Comparison of ENCODE assay signal across 11 mouse cellular contexts in genomic region chr2:164188722-164189121, GRCm38 (mm10). TPM values are rescaled to one million over a fixed set of nuclear protein-coding genes. Genes with fewer than 3 reads are reported as not detected.
DNase-seq lines count a peak whose midpoint lies in the region; ATAC-seq and TF ChIP-seq lines count a peak whose summit lies in the region.
"Had no signal": no experiment of that assay in that cellular context is flagged by ENCODE, and none has a peak within 500 bp of the region (broad histone marks: within the 10 kb centered on the region; RNA-seq: fewer than 3 reads in every experiment).

No protein-coding gene starts in this region.

- no peak overlapping the region for H3K27ac ChIP-seq in cerebellum, adult 2 months (ENCODE audit: insufficient read depth, low read length)
- H3K27ac ChIP-seq in liver, embryonic 13.5 days = no peak overlapping the region
- H3K27ac ChIP-seq in ES-Bruce4 (ENCODE audit: insufficient read depth, low read length) = no peak overlapping the region
- H3K27ac ChIP-seq: limb, embryonic 13.5 days had no signal

- peak; percentile 54 for TF ChIP-seq CTCF in cerebellum, adult 2 months (IDR thresholded peaks at IDR 0.05; ENCODE audit: borderline replicate concordance, insufficient read depth, low read depth, low read length)
- TF ChIP-seq CTCF in ES-Bruce4 (IDR thresholded peaks at IDR 0.05; ENCODE audit: low read depth, low read length) = peak; percentile 80

- no peaks in the 10 kb centered on the region for H3K4me1 ChIP-seq in cerebellum, adult 2 months (ENCODE audit: control insufficient read depth, insufficient read depth, low read length)
- H3K4me1 ChIP-seq in liver, embryonic 13.5 days (replicated peaks) = no peaks in the 10 kb centered on the region
- H3K4me1 ChIP-seq in ES-Bruce4 (ENCODE audit: control insufficient read depth, insufficient read depth, low read length) = peaks cover 1% of the 10 kb centered on the region

- no peaks in the 10 kb centered on the region for H3K27me3 ChIP-seq in cerebellum, adult 2 months (ENCODE audit: control insufficient read depth, insufficient read depth, low read length)
- 0 out of 2 replicates have a peak, but pooled peaks cover 5% of the 10 kb centered on the region for H3K27me3 ChIP-seq in liver, embryonic 13.5 days
- H3K27me3 ChIP-seq in ES-Bruce4 (ENCODE audit: control insufficient read depth, insufficient read depth, low read length, poor library complexity, severe bottlenecking) = no peaks in the 10 kb centered on the region
- H3K27me3 ChIP-seq: limb, embryonic 13.5 days had no signal

- H3K36me3 ChIP-seq in liver, embryonic 13.5 days = no peaks in the 10 kb centered on the region
- no peaks in the 10 kb centered on the region for H3K36me3 ChIP-seq in ES-Bruce4 (ENCODE audit: control insufficient read depth, insufficient read depth, low read length, poor library complexity, severe bottlenecking)
- H3K36me3 ChIP-seq: limb, embryonic 13.5 days had no signal

- DNase-seq in cerebellum, adult 2 months = no peak
- no peak for DNase-seq in cerebellum, adult 8-10 months
- DNase-seq in liver, embryonic 13.5 days = no peak
- no peak for DNase-seq in liver
- no peak for DNase-seq in ovary, postnatal 36 days (ENCODE audit: low spot score)
- no peak for DNase-seq in neural tube, embryonic 10.5 days (ENCODE audit: extremely low spot score, low spot score)

- H3K4me2 ChIP-seq in liver, embryonic 13.5 days = no peak overlapping the region
- H3K4me2 ChIP-seq: limb, embryonic 13.5 days had no signal

- 24% methylated on average over 5 of the region's 5 CpGs for WGBS in cerebellum, adult 2 months
- 16% methylated on average over 5 of the region's 5 CpGs for WGBS in liver, embryonic 13.5 days (ENCODE audit: insufficient replicate concordance)

- no peaks in the 10 kb centered on the region for H3K9me3 ChIP-seq in liver, embryonic 13.5 days (replicated peaks)
- H3K9me3 ChIP-seq in ES-Bruce4 (replicated peaks; ENCODE audit: control insufficient read depth, insufficient read depth, low read length, poor library complexity, severe bottlenecking) = no peaks in the 10 kb centered on the region
- H3K9me3 ChIP-seq: limb, embryonic 13.5 days had no signal

- ATAC-seq in liver, embryonic 13.5 days (ENCODE audit: low read depth) = peak; percentile 47; the same call in 1 of the 2 replicates
- peak; percentile 75 to 79 for ATAC-seq in hematopoietic stem cell, adult 5-6 weeks (replicated peaks in 1 of 2; ENCODE audit: insufficient read depth in 1 of 2, low FRiP score in 2 of 2, low TSS enrichment in 1 of 2, low read depth in 1 of 2, poor library complexity in 2 of 2, severe bottlenecking in 2 of 2)

- H3K4me3 ChIP-seq in cerebellum, adult 2 months (replicated peaks; ENCODE audit: insufficient read depth, low read depth, low read length) = no peak overlapping the region
- no peak overlapping the region for H3K4me3 ChIP-seq in liver, embryonic 13.5 days (replicated peaks)
- no peak overlapping the region for H3K4me3 ChIP-seq in ES-Bruce4 (ENCODE audit: low read depth, low read length)
- H3K4me3 ChIP-seq: limb, embryonic 13.5 days had no signal

- TF ChIP-seq POLR2A in cerebellum, adult 2 months (IDR thresholded peaks at IDR 0.05; ENCODE audit: borderline replicate concordance, insufficient read depth, low read length) = no peak
- TF ChIP-seq POLR2A in ES-Bruce4 (IDR thresholded peaks at IDR 0.05; ENCODE audit: insufficient read depth, low read length) = no peak

- TF ChIP-seq EP300 in ES-Bruce4 (IDR thresholded peaks at IDR 0.05; ENCODE audit: insufficient read depth, low read depth, low read length) = no peak

- no peak overlapping the region for H3K9ac ChIP-seq in liver, embryonic 13.5 days
- no peak overlapping the region for H3K9ac ChIP-seq in ES-Bruce4 (ENCODE audit: low read depth, poor library complexity, severe bottlenecking)
- H3K9ac ChIP-seq: limb, embryonic 13.5 days had no signal

RNA-seq across cellular contexts. Expression of gene Wfdc12, which starts 1.7 kb away (rescaled TPM):
- polyA plus RNA-seq in cerebellum, adult 2 months (2012; rRNA removed) = 0.15 TPM in 1 of 2 replicates, not detected in the other
- not detected in 2 replicates for polyA plus RNA-seq in liver, embryonic 13.5 days (2015; fragmentation: Nextera tagmentation; extraction: Ambion mirVana)
- polyA plus RNA-seq in ES-Bruce4 (2011; ENCODE audit: insufficient read depth, insufficient read length, low read depth, missing spikeins) = not detected in 2 replicates
- not detected in 2 replicates for total RNA-seq in hematopoietic stem cell, adult 5-6 weeks (2017)
- polyA plus RNA-seq: intestine, embryonic 14.5 days; limb, embryonic 13.5 days; neural tube, embryonic 11.5 days had no signal

RNA-seq across cellular contexts. Expression of gene Wfdc5, which starts 6.2 kb away (rescaled TPM):
- polyA plus RNA-seq in cerebellum, adult 2 months (2012; rRNA removed) = not detected in 2 replicates
- not detected in 2 replicates for polyA plus RNA-seq in liver, embryonic 13.5 days (2015; fragmentation: Nextera tagmentation; extraction: Ambion mirVana)
- not detected in 2 replicates for polyA plus RNA-seq in ES-Bruce4 (2011; ENCODE audit: insufficient read depth, insufficient read length, low read depth, missing spikeins)
- total RNA-seq in hematopoietic stem cell, adult 5-6 weeks (2017) = not detected in 2 replicates
- polyA plus RNA-seq: intestine, embryonic 14.5 days; limb, embryonic 13.5 days; neural tube, embryonic 11.5 days had no signal

RNA-seq across cellular contexts. Expression of gene Wfdc15a, which starts 11.2 kb away (rescaled TPM):
- not detected in 2 replicates for polyA plus RNA-seq in cerebellum, adult 2 months (2012; rRNA removed)
- polyA plus RNA-seq in liver, embryonic 13.5 days (2015; fragmentation: Nextera tagmentation; extraction: Ambion mirVana) = not detected in 2 replicates
- not detected in 2 replicates for polyA plus RNA-seq in ES-Bruce4 (2011; ENCODE audit: insufficient read depth, insufficient read length, low read depth, missing spikeins)
- total RNA-seq in hematopoietic stem cell, adult 5-6 weeks (2017) = not detected in 2 replicates
- polyA plus RNA-seq: intestine, embryonic 14.5 days; limb, embryonic 13.5 days; neural tube, embryonic 11.5 days had no signal

RNA-seq across cellular contexts. Expression of gene Kcns1, which starts 17.8 kb away (rescaled TPM):
- polyA plus RNA-seq in cerebellum, adult 2 months (2012; rRNA removed) = 2.3 TPM in 2 replicates
- not detected in 2 replicates for polyA plus RNA-seq in liver, embryonic 13.5 days (2015; fragmentation: Nextera tagmentation; extraction: Ambion mirVana)
- 0.22 and 0.24 TPM in 2 replicates for polyA plus RNA-seq in ES-Bruce4 (2011; ENCODE audit: insufficient read depth, insufficient read length, low read depth, missing spikeins)
- total RNA-seq in hematopoietic stem cell, adult 5-6 weeks (2017) = 0.38 and 2.3 TPM in 2 replicates

RNA-seq across cellular contexts. Expression of gene Wfdc15b, which starts 32.7 kb away (rescaled TPM):
- not detected in 2 replicates for polyA plus RNA-seq in cerebellum, adult 2 months (2012; rRNA removed)
- polyA plus RNA-seq in liver, embryonic 13.5 days (2015; fragmentation: Nextera tagmentation; extraction: Ambion mirVana) = 0.34 TPM in 1 of 2 replicates, not detected in the other
- polyA plus RNA-seq in ES-Bruce4 (2011; ENCODE audit: insufficient read depth, insufficient read length, low read depth, missing spikeins) = not detected in 2 replicates
- not detected in 2 replicates for total RNA-seq in hematopoietic stem cell, adult 5-6 weeks (2017)
- polyA plus RNA-seq: limb, embryonic 13.5 days; neural tube, embryonic 11.5 days had no signal
